Mouse (Mus musculus) G1E (cell line): ENCODE data around the gene Odf3l1. TPM values are rescaled to one million over a fixed set of nuclear protein-coding genes. Genes with fewer than 3 reads are reported as not detected.

Experiments used
- ATAC-seq: 2 replicates; pipeline ENCODE4 v1.8.0; 2016; ENCODE audit warnings: mild to moderate bottlenecking; ENCODE audit not compliant: insufficient number of reproducible peaks, poor library complexity, low FRiP score, severe bottlenecking; ENCODE audit errors: extremely low read depth
- DNase-seq: peaks from one replicate; pipeline ENCODE4 v3.0.0; 2012; ENCODE audit warnings: low spot score
- H3K27me3 ChIP-seq: 2 replicates; pipeline ENCODE4 v1.6.1; 2012; ENCODE audit warnings: mild to moderate bottlenecking, low read length, inconsistent platforms; ENCODE audit not compliant: insufficient read depth
- H3K36me3 ChIP-seq: replicated peaks from 2 replicates; pipeline ENCODE3; 2012; ENCODE audit warnings: mild to moderate bottlenecking, inconsistent platforms
- H3K4me1 ChIP-seq: 2 replicates; pipeline ENCODE4 v1.6.1; 2012; ENCODE audit warnings: low read depth, low read length, inconsistent platforms, mixed read lengths; ENCODE audit not compliant: insufficient read depth
- H3K4me3 ChIP-seq: 2 replicates; pipeline ENCODE4 v1.5.1; 2012; ENCODE audit warnings: low read depth, mild to moderate bottlenecking, inconsistent platforms, low read length, moderate library complexity, mixed read lengths
- H3K9me3 ChIP-seq: replicated peaks from 2 replicates; pipeline ENCODE4 v1.6.1; 2012; ENCODE audit warnings: inconsistent platforms
- CTCF ChIP-seq: IDR thresholded peaks from 2 replicates; pipeline ENCODE4 v1.5.1; 2012; ENCODE audit warnings: low read depth, low read length, inconsistent platforms, mixed read lengths
- GATA1 ChIP-seq: IDR thresholded peaks from 2 replicates; pipeline ENCODE4 v1.6.1; 2012; ENCODE audit warnings: borderline replicate concordance, low read length, inconsistent platforms, mixed read lengths
- GATA2 ChIP-seq: IDR thresholded peaks from 2 replicates; pipeline ENCODE4 v1.6.1; 2012; ENCODE audit warnings: low read depth, low read length, inconsistent platforms, borderline replicate concordance
- POLR2AphosphoS5 ChIP-seq: IDR thresholded peaks from 2 replicates; pipeline ENCODE4 v1.6.1; 2012; ENCODE audit warnings: low read depth, low read length, inconsistent platforms; ENCODE audit not compliant: insufficient replicate concordance
- TAL1 ChIP-seq: conservative IDR thresholded peaks from 2 replicates; pipeline ENCODE4 v1.6.1; 2012; ENCODE audit warnings: low read depth, low read length, inconsistent platforms, mixed read lengths
- polyA plus RNA-seq: library from polyadenylated mRNA; stranded (reverse); fragments of >175 nt; gene quantifications from 2 replicates; pipeline ENCODE4 v1.2.3, GENCODE M21; 2012
- total RNA-seq, 2 experiments: library from RNA; stranded (forward) in 1 of 2; stranded (reverse) in 1 of 2; fragments of 200-1000 nt in 1 of 2; fragments of >200 nt in 1 of 2; fragmentation: Nextera tagmentation in 1 of 2; gene quantifications; 2 replicates each; pipeline ENCODE4 v1.2.3; 2014 to 2017

Odf3l1 gene
- total and polyA plus RNA-seq, 3 experiments: not detected

DNA sequence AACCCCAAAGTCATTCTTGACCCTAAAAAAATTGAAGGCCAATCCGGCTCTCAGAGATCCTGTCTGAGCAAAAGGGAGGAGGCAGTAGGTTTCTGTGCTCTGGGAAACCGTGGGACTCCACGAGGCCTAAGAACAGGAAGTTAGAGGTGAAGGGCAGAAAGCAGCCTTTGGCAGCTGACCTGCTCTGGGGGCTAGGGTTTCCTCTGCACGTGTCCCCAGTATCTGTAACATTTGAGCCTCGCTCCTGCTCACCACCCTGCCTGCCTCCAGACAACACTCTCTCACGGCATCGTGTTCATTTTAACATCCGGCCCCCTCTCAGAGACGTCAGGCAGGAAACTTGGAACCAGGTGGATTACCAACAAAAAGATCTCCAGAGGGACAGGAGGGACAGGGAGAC, 36.1 kb upstream of the Odf3l1 start:
- Histone ChIP-seq H3K4me1 (0 out of 2 replicates have a peak, but pooled peaks cover 4% of the 10 kb centered on the region), H3K27me3 (peaks cover 33% of the 10 kb centered on the region), H3K4me3 (no peak overlapping the region), H3K9me3 (no peaks in the 10 kb centered on the region), H3K36me3 (no peaks in the 10 kb centered on the region)
- ATAC-seq (no peak), DNase-seq (no peak)
- TF ChIP-seq TAL1: no peak
- no peak for TF ChIP-seq GATA1
- no peak for TF ChIP-seq GATA2

DNA sequence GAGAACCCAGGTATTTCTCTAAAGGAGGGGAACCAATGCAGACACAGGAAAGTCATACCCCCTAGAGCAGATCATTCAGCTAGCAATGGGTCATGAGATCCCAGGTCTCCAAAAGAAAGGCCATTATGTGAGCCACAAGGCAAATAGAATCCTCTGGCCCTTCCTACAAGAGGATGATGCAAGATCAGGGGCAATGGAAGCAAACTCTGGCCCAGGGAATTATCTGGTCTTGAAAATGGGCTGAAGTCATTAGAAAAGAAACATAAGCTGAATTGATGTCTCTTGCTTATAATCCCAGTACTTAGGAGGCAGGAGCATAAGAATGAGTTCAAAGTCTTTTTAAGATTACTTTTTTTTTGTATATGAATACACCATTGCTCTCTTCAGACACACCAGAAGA, 35.6 kb upstream of the Odf3l1 start:
- no peak for DNase-seq
- no peaks in the 10 kb centered on the region for H3K36me3 ChIP-seq
- H3K4me3 ChIP-seq: no peak overlapping the region
- no peak for TF ChIP-seq CTCF
- TF ChIP-seq GATA2: no peak
- TF ChIP-seq TAL1: no peak
- no peak for TF ChIP-seq GATA1
- TF ChIP-seq POLR2AphosphoS5: no peak
- ATAC-seq: no peak
- H3K9me3 ChIP-seq: no peaks in the 10 kb centered on the region
- 0 out of 2 replicates have a peak, but pooled peaks cover 4% of the 10 kb centered on the region for H3K4me1 ChIP-seq
- peaks cover 37% of the 10 kb centered on the region for H3K27me3 ChIP-seq

DNA sequence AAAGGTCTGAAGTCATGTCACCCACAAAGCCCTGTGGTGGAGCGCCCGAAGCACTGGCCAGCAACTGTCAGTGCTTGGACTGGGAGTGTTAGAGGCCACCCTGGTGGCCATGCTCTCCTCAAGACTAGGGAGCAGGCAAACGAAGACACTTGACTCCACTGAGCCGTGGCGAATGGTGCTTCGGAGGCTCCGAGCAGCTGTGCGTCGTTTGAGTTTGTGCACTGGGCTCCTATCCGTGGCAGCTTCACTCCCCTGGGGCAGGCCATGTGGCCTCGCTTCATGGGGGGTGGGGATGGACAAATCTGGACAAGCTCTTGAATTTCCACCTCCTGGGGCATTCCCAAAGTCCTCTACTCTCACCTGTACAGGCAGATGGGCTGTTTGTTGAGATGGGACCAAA, 34.9 kb upstream of the Odf3l1 start:
- Histone ChIP-seq H3K27me3 (peaks cover 41% of the 10 kb centered on the region), H3K36me3 (no peaks in the 10 kb centered on the region), H3K9me3 (no peaks in the 10 kb centered on the region), H3K4me1 (0 out of 2 replicates have a peak, but pooled peaks cover 4% of the 10 kb centered on the region), H3K4me3 (no peak overlapping the region)
- no peak for ATAC-seq
- no peak for TF ChIP-seq GATA1
- no peak for TF ChIP-seq POLR2AphosphoS5
- no peak for TF ChIP-seq CTCF
- TF ChIP-seq GATA2: no peak
- no peak for TF ChIP-seq TAL1
- no peak for DNase-seq

DNA sequence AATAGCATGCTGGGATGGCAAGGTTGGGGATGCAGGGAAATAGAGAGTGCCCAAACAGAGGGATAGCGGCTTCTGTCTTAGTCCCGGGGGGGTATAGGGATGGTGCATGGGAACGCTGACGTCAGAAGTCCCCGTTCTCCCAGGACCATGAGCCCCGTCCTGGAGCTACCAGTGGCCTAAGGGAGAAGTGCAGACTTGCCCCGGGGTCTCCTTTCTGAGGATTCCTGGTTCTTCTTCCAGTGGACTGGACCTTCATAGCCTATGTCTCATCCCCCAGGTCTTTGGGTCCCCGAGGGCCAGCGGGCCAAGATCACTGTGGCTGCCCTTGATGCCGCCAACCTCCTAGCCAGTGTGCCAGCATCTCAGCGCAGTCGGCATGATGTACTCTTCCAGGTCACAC, 32.3 kb upstream of the Odf3l1 start:
- H3K4me1 ChIP-seq: peaks cover 5% of the 10 kb centered on the region
- no peaks in the 10 kb centered on the region for H3K36me3 ChIP-seq
- no peak for ATAC-seq
- no peaks in the 10 kb centered on the region for H3K9me3 ChIP-seq
- peaks cover 63% of the 10 kb centered on the region for H3K27me3 ChIP-seq
- H3K4me3 ChIP-seq: no peak overlapping the region
- DNase-seq: no peak
- no peak for TF ChIP-seq CTCF
- no peak for TF ChIP-seq GATA2
- TF ChIP-seq POLR2AphosphoS5: no peak
- TF ChIP-seq TAL1: no peak
- TF ChIP-seq GATA1: no peak

DNA sequence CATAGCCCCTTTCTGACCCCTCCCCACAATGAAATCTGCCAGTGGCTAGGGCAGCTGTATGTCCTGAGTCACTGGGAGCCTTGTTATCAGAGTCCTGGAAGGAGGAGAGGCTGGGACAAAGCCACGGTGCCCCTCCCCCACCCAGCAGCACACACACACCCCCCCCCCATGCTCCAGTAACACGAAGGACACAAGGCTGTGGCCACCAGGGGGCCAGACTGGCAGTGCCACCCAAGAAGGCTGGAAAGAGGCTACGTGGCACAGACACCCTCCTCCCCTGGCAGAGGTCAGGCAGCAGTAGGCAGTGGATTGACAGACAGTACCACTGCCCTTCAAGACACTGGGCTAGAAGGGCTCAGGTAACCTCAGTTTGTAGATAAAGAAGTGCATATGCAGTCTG, 29.5 kb upstream of the Odf3l1 start:
- no peak overlapping the region for H3K4me3 ChIP-seq
- TF ChIP-seq TAL1 (no peak), GATA1 (no peak), CTCF (no peak; the same call in 1 of the 2 replicates), POLR2AphosphoS5 (no peak), GATA2 (no peak)

DNA sequence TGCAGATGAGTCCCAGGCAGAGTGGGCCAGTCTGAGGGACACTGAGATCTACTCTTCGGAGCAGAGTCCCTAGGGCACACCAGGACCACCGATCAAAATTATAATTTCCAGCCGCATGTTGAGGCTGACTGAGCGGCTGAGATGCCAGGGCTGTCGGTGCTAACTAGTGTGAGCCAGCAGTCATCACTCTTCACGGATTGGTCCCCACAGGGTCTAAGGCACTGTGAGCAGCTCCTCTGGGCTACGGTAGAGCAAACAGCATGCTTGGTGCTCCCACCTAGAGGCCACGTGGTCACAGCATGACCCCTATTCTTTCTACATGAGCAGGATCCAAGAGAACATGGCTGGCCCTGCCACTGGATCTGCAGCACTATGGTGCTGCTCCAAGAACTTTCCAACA, 28.8 kb upstream of the Odf3l1 start:
- no peaks in the 10 kb centered on the region for H3K9me3 ChIP-seq
- ATAC-seq: no peak
- no peak for DNase-seq
- TF ChIP-seq GATA2: no peak
- TF ChIP-seq TAL1: no peak
- TF ChIP-seq CTCF: no peak
- H3K27me3 ChIP-seq: peaks cover 56% of the 10 kb centered on the region
- H3K4me3 ChIP-seq: no peak overlapping the region
- H3K36me3 ChIP-seq: no peaks in the 10 kb centered on the region
- H3K4me1 ChIP-seq: peaks cover 17% of the 10 kb centered on the region

More for the DNA sequence above, 29.5 kb upstream of the Odf3l1 start:
- Histone ChIP-seq H3K4me1 (peaks cover 17% of the 10 kb centered on the region), H3K9me3 (no peaks in the 10 kb centered on the region), H3K36me3 (no peaks in the 10 kb centered on the region), H3K27me3 (peaks cover 57% of the 10 kb centered on the region)
- ATAC-seq: no peak
- DNase-seq: no peak

DNA sequence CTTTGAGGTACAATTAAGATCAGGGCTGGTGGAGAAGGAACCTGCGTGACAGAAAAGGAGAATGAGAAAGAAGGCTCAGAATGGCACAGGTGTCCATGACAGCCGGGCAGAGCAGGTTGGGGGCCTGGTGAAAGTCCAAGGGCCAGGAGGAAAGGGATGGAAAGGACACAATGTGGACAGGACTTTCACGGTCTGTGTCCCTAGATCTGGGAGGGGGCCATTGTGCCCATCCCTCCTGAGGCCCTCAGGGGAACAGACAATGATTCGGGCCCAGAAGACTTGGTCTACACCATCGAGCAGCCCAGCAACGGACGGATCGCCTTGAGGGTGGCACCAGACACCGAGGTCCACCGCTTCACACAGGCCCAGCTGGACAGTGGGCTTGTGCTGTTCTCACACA, 27.6 kb upstream of the Odf3l1 start:
- no peak for ATAC-seq
- peaks cover 55% of the 10 kb centered on the region for H3K27me3 ChIP-seq
- DNase-seq: no peak
- no peaks in the 10 kb centered on the region for H3K9me3 ChIP-seq
- TF ChIP-seq TAL1: no peak
- no peak for TF ChIP-seq GATA1
- no peak for TF ChIP-seq CTCF
- TF ChIP-seq POLR2AphosphoS5: no peak
- TF ChIP-seq GATA2: no peak
- H3K36me3 ChIP-seq: no peaks in the 10 kb centered on the region
- H3K4me1 ChIP-seq: peaks cover 21% of the 10 kb centered on the region
- no peak overlapping the region for H3K4me3 ChIP-seq
